Mouse (Mus musculus) layer of hippocampus, adult 18-20 months (tissue): ENCODE measurements around the gene Grb7. TPM values are rescaled to one million over a fixed set of nuclear protein-coding genes. Genes with fewer than 3 reads are reported as not detected.

Experiments
- DNase-seq, 2 experiments: peaks; one replicate each; pipeline ENCODE4 v3.0.0; 2022; ENCODE audit warnings: low spot score in 2 of 2
- total RNA-seq, 2 experiments: library from RNA; stranded (reverse); gene quantifications; 2 replicates each; pipeline ENCODE4 v1.2.3; 2021

Grb7 gene
- total RNA-seq, 2 experiments from 2014 or later: 1.2 to 2.1 TPM

DNA sequence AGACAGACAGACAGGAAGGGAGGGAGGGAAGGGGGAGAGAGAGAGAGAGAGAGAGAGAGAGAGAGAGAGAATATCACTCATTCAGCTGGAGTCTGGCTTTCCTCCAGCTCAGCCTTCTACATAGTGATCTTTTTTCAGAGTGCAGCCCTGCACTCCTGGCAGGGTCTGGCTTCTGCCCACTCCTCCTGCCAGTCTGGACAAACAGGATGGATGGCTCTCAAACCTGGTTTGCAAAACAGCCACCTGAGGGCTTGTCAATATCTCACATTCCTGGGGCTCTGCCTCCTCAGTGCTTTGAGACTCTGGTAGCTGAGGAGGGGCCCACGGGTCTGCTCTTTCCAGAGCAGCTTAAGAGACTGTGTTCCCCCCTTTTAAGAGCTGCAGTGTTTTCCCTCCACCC is 956 bp upstream of the Grb7 start:
- DNase-seq: no peak

DNA sequence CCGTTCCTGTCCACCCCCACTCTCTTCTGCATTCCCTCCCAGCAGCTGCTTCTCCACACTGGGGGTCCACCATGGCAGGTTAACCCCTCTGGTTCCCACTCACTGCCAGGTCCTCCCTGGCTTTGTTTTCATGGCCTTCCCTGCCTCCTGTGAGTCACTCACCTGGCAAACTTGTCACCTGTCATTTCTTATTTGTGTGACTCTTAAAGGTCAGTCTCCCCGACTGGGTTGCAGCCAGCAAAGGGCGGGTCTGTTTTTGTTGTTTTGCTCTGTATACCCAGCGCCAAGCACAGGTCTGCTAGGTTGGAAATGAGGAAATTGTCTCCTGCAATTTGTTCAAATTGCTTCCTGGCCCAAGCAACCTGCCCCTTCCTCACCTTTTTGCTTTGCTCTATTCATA is 515 bp upstream of the Grb7 start:
- DNase-seq: no peak

DNA sequence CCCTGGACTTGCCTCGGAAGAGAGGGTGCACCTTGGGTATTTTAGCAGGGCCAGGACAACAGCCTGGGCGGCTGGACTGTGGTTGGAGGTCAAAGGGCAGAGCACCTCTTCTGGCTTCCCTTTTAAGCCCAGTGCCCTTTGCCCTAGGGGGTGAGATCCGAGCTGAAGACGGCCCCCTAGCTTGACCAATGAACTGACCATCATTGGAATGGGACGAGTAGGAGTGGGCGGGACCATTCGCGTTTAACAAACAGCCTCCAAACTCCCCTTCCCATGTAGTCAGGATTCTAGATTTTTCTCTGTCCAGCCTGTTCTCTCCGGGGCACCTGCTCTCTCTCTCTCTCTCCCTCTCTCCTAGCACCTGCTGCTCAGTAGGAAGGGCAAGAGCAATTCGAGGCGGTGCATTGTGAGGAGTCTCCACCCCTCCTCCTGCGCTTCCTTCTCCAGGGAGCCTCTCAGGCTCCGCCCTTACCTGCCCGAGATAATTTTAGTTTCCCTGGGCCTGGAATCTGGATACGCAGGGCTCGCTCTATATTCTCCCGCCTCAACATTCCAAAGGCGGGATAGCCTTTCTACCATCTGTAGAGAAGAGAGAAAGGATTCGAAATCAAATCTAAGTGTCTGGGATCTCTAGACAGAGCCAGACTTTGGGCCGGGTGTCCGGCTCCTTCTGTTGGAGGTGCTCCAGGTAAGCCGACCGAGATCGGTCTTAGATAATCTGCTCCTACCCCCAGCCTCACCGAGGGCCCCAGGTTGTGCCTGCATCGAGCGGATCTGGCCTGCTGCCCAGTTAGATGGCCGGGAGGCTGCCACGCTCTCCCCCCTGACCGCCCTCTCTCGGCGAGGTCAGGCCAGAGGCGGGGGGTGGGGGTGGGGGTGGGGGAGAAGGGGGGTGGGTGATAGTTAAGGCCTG is 624 bp downstream of the Grb7 start:
- DNase-seq: no peak

DNA sequence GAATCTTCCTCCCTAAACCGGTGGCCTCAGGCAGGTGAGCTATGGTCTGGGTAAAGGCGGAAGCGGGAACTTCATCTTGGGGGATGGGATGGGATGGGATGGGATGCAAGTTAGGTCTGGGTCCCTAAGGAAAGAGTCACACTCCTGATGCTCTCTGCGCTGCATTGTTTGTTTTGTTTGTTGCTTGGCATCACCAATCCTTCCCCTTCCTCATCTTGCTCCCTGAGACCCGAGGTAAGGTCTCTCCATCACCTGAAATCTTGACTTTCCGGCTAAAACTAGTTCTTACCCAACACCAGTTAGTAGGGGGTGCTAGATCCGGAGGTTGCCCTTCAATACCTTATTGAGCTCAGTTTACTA is 1.3 kb downstream of the Grb7 start:
- no peak for DNase-seq

DNA sequence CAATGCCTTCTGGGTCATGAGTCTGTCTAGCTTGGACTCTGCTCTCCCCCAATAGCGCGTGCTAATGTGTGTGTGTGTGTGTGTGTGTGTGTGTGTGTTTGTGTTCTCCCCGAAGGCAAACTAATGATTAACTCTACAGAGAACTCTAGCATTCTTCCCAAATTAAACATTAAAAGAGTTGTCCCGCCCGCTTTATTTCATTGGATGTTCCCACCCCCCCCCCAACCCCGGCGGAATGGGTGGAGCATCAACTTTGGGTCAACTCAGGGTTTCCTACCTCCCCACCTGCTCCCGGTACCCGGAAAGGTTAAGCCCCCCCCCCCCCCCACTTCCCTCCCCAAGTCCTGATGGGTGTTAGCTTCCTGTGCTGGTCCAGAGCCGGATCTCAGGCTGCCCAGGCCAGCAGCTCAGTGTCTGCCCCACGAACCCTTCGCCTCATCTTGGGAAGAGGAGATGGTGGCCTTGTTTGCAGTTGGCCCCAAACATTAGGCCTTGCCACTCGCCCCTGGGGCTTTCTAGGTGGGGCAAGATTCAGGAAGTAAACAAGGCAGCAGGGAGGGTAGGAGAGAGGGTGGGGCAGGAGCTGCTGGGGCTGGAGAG is 2.1 kb downstream of the Grb7 start:
- DNase-seq: no peak

DNA sequence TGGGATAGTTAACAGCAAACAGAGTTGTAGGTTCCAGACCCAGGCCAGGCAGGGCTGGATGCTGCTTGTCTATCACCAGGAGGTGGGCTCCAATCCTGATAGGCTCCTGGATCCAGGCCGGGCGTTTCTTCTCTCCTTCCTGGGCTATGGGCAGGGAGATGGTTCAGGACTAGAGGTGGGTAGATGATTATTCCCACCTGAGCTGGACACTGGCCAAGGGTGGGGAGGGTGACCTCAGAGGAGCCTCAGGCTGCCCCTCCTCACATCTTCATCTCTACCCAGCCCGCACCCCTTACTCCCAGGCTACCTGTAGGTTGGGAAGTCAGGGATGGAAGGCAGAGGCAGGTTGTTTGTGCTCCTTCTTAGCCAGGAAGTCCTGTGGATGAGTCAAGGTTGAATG is 3.2 kb downstream of the Grb7 start:
- DNase-seq: no peak

DNA sequence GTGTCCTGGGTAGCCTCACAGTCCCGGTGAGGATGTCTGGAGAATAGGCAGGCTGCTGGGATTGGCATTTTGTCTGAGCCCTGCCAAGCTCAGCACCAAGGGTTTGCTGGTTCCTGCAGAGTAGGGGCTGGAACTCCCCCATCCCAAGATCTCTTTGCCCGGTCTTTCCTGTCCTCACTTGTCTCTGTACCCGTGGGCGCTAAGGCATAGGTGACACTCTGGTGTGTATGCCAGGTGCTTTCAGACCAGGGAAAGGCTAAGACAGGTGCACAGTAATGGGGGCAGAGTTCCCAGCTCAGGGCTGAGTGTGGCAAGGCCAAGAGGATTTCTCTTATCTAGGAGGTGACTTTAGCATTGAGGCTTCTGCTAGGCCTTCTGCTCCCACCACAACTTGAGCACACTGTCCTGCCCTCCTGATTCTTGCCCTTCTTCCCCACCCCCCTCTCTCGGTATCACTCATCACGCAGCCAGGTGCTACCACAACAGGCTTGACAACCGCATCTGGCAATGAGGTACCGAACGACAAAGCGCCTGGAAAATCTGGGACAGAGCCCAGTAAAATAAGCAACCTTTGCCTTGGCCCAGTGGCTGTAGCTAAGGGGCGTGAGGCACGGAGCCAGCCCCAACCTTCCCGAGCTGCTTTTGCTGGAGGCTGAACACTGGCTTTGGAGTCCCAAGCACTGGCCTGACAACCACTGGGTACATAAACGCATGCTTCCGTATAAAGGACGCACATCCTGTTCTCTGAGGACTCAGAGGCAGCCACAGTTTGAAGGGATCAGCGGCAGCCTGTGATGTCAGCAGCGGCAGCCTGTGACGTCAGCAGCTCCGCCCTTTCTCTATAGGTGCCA is 4.0 kb downstream of the Grb7 start:
- DNase-seq: no peak

DNA sequence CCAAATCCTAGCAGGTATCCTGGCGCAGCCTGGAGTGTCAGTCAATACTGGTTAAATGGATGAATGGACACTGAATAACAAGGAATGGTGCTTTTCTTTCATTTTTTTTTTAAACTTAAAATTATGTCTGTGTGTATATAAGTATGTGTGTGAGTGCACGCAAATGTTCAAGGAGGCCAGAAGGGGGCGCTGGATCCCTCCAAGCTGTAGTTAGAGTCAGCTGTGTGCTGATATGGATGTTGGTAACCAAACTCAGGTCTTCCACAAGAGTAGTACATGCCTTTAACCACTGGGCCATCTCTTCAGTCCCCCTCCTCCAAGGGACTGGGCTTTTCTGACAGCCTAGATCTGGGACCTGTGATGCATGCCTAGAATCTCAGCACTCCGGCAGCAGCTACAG is 9.3 kb downstream of the Grb7 start:
- no peak for DNase-seq

DNA sequence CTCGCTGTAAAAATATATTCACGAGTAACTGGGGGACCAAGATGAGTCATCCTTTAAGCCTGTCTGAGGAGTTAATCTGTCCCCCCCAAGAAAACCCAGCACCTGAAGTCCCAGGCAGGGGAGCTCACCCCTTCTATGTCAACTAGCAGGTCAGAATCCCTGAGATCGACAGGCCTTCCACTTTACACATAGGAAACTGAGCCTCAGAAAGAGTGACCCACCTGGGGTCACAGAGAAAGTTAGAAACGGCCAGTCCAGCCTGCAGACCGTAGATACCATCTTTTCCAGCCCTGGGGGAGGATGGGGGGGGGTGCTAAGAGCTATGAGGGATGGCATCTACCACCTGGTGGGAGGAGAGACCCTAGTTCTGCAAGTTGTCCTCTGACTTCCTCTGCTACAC is 10.4 kb downstream of the Grb7 start:
- no peak for DNase-seq

DNA sequence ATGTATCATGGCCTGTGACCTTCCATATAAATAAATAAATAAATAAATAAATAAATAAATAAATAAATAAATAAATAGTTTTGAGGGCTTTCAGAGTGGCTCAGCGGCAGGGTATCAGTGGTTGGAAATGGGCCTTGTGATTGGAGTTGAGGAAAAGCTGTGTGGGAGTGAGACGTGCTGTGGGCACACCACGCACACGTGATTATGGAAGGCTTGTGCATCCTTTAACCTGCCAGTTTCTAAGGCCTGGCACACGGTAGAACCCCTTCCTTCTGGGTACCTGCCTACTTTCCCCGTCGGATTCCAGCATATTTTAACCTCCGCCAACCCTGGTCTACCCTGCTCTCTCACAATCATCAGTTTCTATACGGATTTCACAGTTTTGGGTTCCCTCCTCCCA is 10.8 kb downstream of the Grb7 start:
- no peak for DNase-seq

DNA sequence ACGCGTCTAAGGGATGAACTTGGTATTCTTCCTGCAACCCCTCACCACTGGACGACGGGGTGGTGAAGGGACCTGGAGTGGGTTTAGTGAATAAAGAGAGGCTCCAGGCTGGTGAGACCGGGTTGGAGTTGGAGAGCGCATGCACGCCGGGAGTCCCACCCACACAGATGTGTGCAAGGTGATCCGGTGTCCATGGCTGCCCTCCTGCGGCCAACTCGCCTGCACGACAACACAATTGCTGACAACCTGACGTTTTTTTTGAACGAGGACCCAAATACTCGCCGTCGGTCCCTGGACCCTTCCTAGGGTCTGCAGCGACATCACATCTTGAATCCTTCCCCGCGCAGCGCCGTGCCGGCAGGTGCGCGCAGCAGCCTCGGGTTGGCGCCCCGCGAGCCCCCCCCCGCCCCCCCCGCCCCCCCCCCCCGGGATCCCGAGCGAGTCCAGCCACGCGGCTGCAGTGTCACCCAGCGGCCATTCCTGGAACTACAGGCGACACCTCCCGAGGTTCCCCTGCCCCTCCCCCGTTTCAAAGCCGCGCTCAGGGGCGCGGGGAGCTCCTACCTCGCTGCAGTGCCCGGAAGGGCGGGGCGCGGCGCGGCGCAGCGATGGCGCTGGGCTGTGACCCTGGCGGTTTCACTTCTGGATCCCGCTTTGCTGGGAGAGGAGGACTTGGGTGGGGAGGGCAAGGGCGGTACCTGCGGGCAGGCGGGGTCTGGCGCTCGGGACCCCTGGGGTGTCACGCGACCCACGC is 11.3 kb downstream of the Grb7 start:
- DNase-seq: peak; percentile 51 to 79

DNA sequence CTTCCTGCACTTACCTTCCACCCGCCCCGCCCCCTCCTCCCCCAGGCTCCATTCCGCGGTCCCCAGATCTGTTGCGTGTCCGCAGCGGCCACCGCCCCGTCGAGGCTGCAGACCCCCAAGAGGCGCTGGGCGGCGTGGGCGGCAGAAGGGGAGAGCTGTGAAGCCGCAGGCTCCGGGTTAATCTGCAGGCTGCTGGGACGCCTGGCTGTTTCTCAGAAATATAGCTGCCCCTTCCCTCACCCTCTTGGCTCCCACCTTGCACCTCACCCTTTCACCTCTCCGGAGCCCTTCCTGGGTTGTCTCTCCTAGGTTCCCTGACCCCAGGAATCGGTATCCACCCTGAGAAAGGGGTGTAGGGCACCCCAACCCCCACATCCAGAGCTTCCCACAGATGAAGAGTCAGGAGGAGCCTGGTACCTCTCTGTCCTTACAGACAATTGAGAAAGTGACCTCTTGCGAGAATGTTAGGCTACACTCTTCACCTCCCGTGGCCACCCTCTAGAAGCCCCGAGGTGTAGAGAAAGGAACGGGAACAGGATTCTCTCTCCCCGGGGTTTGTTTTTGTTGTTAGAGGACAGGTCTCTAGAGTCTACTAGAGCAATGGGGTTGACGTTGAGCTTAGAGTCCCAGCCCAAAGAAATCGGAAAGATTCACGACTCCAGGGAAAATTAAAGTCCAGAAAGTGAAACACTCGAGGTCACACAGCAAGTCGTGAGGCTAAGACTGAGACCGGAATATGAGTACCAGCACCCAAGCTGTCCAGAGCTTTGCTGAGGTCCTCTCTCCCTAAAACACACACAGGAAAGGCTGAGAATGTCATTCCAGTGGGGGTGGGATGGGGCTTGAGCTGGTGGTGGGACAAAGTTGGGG is 12.2 kb downstream of the Grb7 start:
- DNase-seq: no peak

DNA sequence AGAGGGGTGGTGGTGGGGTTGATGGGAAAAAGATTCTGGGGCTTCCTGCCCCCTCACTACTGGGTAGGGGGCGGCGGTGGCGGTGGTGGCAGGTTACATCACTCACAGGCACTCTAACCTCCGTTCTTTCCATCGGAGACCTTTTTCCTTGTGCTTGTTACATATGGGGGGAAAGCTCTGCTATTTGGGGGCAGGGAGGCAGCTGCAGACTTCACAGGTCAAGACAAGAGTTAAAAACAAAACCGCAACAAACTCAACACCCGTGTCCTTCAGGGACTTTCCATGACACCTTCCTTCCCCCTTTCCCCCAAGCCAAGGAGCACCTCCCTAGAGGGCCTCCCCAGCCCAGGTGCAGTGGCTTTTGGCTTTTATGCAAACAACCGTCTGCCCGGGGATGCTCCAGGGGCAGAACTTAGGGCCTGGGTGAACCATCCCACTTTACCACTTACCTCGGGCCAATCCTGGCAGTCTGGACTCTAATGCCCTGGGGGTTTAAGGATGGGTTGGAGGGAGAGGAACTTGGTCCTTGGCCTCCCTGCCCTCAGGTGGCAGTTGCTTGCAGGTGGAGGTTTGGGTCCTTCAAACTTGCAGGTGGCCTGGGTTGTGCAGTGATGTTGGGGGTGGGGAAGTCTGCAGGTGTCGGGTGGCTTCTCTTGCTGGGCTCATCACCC is 13.0 kb downstream of the Grb7 start:
- no peak for DNase-seq

DNA sequence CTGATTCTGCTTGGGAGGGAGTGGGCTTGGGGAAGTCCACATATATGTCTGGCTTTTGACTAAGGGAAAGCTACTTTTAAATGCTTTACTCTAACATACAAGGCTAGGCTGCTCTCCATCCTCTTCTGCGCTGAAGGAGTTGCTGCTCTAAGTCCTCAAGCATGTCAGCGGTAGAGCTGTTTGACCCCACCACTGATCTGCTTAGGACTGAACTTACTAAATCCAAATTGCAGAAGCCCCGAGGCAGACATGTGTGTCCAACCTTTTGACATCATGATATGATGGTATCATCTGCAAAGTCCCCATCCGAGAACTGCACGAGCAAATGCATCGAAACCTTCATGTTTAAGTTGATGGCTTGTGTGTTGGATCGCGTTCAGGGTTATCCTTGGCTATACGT is 13.7 kb downstream of the Grb7 start:
- DNase-seq: no peak

DNA sequence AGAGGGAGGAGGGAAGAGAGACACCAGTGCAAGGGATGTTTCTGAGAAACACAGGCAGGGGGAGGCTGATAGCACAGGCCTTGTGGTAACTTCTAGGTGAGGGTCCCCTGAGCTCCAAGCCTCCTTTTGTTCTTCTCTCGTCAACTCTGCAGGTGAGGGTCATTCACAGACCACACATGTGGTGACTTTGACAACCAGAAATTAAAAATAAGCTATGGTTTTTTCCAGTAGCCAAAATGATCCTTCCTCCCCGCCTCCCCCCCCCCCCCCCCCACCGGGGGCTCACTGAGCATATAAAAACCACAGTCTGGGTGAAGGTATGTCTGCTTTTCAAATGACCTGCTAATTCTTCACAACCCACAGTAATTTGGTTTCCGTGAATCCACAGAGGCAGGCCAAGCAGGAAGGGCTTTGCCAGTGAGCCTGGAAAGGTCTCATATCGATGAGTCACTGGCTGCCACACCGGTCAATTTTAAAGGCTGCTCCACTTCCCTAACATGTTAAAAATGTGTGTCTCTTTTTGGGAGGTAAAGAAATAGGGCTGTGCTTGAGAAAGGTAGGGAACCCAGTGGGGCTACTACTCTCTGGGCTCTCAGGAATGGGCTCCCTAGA is 15.0 kb downstream of the Grb7 start:
- DNase-seq: no peak

DNA sequence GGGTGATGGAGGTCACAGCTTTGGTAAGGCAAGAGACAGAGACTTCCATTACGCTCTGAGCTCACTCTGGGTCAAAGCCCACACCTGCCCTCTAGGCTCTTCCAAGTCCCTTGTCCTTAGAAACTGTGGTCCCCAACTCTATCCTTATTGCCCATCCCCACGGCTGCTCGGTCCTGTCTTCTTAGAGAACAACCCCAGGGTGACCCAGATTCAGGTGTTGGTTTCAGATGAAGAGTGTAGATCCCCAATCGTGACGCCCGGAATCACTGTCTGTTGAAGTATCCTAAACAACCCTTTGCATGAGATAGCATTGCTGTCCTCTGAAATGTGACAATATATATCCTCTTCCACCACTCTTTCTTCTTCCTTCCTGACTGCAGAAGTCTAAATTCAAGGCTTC is 16.1 kb downstream of the Grb7 start:
- DNase-seq: no peak

DNA sequence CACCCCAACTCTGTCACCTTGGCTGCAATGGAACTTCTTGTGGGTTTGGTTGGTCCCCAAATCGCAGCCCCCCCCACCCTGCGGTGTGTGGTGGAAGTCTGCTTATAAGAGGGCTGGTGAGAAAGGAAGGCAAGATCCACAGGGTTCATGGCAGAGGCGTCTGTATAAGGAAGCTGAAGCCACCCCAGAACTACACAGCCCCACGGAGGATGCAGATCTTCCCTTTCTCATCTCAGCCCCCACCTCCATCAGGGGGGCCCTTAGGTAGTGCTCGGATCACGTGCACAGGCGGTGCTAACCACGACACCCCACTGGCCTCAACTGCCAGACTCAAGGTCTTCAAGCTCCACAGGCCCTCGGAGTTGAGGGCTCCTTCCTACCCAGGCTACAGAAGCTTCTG is 17.7 kb downstream of the Grb7 start:
- no peak for DNase-seq

DNA sequence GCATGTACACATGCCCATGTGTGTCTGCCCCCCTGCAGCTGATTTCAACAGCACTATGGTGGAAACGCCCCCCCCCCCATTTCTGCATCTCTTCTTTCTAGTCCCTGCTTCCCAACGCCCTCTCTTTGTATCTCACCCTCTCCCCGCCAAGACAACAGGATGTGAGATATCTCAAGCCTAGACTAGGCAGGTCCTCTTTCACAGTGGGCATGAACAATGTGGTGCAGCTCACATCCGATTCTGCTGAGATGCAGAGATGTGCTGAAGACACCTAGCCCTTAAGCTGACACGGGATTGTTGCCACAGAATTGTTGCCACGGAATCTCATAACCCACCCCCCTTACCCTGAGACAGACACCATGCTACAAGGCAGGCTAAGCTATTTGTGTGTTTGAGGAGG is 18.3 kb downstream of the Grb7 start:
- no peak for DNase-seq
